Mouse (Mus musculus) cerebellum, adult 11-12 months (tissue): ENCODE results near the gene Prune1.
"Not testable (repeated sequence)": the region's sequence is repeated elsewhere in the genome, so short reads cannot be mapped to it uniquely, and the experiment has no call there.

Experiments used
- DNase-seq: peaks from one replicate; pipeline ENCODE4 v3.0.0; 2022

Gene Prune1

DNA sequence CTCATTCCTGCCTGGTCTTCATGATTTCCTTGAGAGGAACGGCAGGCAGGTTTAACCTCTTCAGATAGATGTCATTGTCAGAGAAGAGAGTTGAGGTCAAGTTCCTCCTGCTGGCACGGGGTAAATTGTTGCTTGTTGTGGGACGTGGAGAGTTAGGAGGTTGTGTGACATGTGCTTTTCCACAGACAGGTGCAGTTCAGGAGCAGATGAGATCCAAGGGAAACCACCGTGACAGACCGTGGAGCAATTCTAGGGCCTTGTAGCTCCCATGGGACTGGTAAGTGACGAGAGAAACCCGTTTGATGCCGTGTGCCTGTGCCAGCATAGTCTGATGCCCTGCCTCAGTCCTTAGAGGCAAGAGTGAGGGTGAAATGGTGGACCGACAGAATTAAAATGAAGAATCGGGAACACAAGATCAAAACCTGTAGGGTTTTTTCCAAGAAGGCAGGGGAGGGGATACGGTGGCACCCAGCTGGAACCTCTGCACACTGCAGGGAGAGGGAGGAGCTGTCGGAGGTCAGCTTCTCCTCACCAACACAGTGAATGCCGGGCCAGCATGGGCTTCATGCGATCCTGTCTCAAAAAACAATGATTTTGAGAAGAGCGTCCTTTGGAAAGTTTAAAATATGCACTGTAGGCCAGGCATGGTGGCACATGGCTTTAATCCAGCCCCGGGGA lies 48.4 kb downstream of the Prune1 start:
- no peak for DNase-seq

DNA sequence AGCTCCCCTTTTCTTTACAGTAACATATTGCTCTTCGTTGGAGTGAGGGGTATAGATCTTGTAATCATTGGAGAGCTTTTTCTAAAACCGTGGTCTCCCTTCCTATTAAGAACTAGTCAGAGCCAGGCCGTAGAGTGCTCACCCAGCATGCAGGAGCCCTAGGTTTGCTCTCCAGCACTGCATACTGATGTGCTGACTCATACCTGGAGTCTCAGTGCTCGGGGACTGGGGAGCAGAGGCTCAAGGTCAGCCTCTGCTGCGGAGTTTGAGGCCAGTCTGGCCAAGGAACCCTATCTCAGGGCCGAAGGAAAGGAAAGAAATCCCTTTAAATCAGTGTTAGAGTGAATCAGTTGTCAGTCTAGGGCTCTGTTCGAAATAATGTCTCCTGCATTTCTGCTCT lies 49.1 kb downstream of the Prune1 start:
- no peak for DNase-seq

DNA sequence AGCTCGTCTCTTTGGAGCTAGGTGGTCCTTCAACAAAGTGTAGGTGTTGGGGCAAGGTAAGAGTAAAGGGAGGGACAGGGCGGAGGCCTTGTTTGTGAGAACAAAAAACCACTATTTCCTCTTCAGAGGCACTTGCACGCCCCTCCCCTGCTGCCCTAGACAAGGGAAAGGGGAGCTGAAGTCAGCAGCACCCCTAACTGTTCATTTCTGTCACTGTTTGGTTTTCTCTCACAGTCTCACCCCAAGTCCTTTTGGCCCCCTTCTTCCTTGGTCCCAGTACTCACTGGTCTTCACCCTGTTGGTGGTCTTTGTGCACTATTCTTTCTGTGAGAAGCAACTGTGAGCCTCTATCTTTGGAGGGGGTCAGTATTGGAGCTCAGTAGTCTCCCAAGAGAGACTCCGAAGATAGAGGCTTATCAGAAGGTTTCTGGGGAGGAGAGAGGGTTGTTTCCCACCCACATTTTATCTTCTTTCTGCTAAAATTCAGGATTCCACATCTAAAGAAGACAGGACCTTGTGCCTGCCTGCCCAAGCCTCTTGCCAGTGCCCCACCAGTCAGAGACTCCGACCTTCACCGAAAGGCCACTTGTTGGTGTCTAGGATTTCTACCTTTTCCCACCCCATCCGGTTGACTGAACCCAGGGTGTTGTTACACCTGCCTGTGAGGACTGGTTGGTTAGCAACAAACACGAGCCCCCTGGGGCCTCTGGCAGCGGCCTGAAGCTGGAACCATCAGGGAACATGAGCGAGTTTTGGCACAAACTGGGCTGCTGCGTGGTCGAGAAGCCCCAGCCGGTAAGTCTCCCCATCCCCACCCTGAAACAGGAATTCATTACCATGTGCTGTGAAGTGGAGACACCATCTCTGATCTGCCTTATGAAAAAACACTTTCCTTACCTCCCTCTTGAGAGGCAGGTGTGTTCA lies 50.3 kb downstream of the Prune1 start, which contains the start of gene Mllt11:
Gene Mllt11, minus strand, starts transcription at position 874 of the 924 bp plus-strand sequence.
- DNase-seq = no peak

DNA sequence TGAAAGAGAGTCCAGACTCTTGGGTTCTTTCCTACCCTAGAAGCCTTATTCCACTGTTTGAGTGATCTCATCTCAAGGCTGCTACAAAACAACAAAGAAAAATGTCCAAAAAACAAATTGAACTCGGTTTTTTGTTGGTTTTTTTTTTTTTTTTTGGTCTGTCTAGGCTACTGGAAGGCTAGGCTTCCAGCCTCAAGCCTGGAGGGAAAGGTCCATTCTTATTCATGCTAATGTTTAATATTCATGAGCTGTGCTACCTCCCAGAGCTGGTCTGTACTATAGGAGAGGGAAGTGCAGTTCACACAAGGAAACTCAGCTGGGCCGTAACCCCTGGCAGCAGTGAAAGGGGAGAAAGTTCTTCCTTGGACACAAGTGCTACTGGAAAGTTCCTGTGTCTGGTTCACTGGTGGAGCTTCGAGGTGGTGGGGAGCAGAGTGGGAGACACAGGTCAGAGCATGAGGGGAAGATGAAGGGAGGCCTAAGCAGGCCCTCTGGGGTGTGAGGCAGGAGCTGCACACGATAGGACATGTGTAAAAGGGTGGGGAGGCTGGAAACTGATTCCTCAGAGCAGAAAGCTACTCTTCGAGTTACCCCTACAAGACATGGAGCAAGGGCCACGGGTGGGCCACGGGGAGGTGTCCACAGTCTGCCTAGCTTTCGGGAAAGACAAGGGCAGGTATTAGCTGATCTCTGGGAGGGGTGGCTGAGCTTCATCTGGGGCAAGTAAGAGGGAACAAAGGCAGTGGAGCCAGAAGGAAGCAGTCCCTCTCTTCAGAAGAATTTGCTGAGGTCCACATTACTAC lies 51.2 kb downstream of the Prune1 start:
- DNase-seq = no peak

DNA sequence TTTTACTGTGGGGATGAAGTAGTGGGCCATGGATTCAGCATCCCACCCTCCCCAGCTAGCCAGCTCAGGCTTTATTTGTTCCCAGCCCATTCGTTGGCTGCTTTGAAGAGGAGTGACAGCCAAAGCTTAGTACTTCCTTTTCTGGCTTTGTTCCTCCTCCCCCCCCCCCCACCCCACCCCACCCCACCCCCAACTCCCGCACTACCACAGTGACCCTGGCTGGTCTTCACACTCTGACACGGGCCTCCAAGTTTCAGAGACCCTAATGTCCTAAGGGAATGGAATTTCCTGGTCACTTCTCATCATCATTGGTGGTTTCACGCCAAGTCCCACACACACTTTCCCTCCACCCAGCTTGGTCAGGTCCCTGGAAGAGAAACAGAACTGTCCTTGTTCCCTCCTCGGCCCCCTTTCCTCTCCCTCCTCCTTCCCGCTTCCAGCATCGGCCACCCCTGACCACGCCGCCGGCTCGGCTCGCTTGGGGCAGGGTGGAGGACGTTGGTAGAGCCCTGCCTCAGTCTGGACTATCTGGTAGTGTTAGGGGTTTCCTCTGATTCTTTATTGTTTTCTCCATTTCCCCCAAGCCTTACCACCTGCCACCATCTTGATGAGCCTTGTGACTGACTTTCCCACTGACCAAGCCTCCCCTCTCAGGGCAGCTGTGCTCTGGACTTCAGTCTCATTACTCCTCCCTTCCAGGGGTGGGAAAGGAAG lies 51.9 kb downstream of the Prune1 start:
- peak; percentile 59 for DNase-seq

- peak; percentile 72 for DNase-seq
Measured at GRCm38 (mm10) chr3:95228894-95229780, 52.7 kb downstream of the Prune1 start.

DNA sequence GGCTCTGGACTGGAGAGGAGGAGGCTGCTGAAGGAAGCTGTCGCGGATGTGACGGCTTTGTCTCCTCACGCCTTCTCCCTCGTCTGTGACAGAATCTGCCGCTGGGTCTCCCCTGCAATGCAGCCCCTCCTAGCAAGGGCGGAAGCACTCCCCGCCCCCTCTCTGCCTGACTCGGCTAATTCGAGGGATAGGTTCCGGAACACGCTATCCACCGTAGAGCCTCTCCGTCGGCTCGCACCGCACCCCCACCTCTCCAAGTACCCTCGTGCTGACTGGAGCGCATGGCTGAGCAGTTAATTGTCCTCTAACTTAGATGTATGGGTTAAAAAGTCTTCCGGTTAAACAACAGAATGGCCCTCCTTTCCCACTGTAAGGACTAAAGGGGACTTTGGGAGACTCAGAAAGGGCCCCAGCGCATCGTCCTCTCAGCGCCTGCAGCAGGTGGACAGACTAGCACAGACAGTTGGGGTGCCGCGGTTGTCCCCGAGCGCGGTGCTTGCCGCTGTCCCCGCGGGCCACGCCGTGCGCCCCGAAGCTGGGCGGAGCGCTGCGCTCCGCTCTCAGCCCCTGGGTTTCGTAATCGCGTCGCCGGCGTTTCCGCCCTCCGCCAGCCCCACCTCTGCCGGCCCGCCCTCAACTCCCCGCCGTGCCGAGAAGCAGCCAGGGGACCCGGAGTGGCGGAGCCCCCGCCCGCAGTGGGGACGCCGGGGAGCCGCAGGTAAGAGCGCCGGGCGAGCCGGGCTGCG lies 53.6 kb downstream of the Prune1 start, which contains the start of gene Cdc42se1:
Gene Cdc42se1, plus strand, starts transcription at position 585 of the 746 bp plus-strand sequence.
- peak; percentile 86 for DNase-seq

DNA sequence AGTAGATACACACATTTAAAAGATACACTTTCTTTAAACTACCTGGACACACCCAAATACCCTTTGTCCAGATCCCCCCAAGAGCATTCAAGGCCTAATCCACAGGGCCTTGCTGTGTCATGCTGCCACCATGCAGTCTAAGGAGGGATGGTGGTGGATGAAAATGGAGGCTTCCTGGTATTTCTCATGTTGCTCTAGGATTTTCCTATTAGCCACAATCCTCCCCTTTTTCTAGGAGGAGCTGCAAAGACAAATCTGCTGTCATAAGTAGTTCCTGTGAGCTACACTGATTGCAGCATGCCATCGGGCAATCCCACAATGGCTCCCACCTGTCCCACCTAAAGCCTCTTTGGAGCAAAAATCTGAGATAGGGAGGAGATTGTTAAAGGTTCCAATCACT lies 54.7 kb downstream of the Prune1 start:
- peak; percentile 6 for DNase-seq

GRCm38 (mm10) chr3:95224295-95224694 lies 57.6 kb downstream of the Prune1 start:
- peak; percentile 45 for DNase-seq

- no peak for DNase-seq
Measured at GRCm38 (mm10) chr3:95223041-95223440, 58.8 kb downstream of the Prune1 start.

DNA sequence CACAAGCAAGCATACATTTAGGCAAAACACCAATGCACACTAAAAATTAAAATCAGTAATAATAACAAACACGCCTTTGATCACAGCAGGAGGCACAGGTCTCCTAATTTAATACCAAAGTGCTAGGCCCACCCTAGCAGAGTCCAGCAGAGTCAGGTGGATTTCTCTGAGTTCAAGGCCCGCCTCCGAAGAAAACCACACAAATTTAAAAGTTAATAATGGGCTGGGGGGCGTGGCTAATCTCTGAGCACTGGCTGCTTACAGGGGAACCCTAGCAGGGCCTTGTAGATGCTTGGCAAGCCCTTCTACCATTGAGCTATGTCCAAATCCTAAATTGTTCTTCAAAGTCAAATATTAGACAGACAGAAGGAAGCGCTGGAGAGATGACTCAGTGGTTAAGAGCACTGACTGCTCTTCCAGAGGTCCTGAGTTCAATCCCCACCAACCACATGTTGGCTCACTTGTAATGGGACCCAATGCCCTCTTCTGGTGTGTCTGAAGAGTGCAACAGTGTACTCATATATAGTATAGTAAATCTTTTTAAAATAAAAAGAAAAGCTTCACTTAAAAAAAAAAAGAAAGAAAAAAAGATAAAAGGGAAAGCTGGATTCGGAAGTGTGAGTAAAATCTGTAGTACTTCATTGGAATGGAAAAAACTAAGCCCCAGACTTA lies 63.3 kb downstream of the Prune1 start:
- DNase-seq = peak; percentile 23

GRCm38 (mm10) chr3:95217255-95218134 lies 64.4 kb downstream of the Prune1 start, which contains the start of gene Gabpb2:
TSS of gene Gabpb2 (minus strand) at chr3:95217916.
- peak; percentile 90 for DNase-seq

DNA sequence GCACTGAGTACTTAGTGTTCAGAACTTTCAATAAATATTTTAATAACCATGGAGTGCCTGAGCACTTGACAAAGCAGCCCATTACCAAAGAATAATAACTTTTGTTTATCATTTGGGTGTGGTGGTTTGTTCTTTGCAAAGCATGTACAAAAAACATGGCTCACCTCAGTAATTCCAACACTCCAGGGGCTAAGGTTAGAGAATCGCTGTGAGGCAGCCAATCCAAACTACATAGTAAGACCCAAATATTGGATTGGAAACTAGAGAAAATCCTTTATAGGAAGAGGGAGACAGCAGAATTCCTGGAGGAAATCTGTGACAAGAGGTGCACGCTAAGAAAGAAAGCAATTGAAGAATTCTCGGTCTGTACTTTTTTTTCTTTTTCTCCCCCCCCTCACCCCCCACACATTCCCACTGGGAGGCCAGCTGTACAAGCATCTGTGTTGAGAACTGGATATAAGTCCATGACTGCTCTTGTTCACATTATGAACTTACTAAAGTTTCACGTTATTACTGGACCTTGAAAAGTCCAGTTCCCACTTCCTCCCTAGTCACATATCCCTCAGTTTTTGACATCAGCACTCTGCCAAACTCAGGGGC lies 65.1 kb downstream of the Prune1 start:
- no peak for DNase-seq

DNA sequence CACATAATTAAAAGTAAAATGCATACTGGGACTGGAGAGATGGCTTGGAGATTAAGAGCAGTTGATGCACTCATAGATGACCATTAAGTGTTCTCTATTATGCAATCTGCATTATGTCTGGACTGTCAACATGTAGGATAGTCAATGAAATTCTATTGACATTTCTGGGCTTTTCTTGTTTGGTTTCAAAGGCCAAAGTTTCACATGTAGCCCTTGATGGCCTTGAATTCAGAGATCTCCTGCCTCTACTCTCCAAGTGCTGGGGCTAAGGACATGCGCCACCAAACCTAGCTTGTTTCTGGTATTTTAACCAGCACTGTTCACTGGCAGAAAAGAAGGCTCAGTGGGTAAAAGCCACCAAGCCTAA lies 68.3 kb downstream of the Prune1 start:
- no peak for DNase-seq

DNA sequence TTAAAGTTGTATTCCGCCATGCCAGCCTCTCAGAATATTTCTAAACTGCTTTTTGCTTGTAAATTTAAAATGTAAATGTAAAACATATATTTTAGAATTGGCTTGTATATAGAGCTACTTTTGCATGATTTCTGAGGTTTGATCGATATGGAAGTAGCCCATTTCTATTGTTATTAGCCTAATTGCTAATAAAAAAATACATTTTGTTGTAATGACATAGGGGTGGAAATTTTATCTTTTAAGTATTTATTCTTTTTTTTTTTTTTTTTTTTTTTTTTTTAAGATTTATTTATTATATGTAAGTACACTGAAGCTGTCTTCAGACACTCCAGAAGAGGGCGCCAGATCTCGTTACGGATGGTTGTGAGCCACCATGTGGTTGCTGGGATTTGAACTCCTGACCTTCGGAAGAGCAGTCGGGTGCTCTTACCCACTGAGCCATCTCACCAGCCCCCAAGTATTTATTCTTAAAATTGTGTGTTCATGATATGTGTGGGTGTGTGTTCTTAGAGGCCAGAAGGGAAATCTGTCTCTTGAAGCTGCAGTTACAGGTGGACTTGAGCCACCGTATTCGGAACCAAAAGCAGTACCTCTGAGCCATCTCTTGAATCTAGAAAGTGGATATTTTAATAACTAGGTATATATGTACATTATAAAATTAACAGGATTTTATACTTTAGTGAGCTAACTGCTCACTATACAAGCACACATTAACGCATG lies 68.8 kb downstream of the Prune1 start:
- DNase-seq = not testable (repeated sequence)

DNA sequence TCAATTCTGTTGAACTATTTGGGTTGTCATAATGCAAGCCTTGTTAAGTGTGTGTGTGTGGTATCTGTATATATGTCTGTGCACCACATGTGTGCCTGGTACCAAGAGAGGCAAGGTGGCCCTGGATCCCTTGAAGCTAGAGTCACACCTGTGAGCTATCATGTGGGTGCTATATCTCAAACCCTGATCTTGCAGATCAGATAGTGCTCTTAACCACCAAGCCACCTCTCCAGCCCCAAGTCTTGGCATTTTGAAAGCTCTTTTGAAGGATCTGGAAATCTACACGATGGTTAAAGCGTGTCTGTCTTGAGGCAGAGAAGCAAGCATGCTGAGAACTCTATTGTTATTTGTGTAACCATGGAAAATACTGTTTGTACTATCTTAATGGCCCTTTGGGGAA lies 71.3 kb downstream of the Prune1 start:
- DNase-seq = no peak

DNA sequence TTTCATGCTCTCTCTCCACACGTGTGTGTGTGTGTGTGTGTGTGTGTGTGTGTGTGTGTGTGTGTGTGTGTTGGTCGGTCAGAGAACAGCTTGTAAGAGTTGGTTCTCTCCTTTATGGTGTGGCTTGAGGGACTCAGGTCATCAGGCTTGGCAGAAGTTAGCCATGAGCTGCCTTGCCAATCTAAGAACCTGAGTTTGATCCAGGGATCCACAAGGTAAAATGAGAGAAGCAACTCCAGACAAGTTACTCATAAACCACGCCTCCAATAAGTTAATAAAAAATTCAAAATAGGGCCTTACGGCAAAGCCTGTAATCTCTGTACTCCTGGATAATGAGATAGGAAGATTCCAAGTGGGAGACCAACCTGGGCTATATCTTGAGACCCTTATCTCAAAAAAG lies 73.6 kb downstream of the Prune1 start:
- no peak for DNase-seq

DNA sequence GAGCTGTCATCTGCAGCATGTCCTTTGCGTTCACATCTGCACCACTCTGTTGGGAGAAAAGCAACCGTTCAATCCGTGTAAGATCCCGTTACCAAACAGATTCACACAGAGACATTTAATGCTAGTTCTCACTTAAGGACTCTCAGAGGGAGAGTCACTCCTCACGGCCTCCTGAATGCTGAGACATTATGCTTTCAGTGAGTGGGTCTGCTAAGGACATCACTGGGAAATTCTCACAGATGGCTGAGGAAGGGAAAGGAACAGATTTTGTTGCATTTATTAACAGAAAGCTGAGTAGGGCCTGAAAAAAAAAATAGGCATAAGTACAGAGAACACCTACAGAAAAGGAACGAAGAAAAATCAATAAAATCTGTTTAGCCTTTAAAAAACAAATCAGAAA lies 78.0 kb downstream of the Prune1 start:
- DNase-seq = no peak
